Mouse (Mus musculus): ENCODE results near the gene Chrnb1. TPM values are rescaled to one million over a fixed set of nuclear protein-coding genes. Genes with fewer than 3 reads are reported as not detected.

Chrnb1 gene
- total and polyA plus RNA-seq, 3 experiments = 0.31 to 1.6 TPM; not detected in 1

GRCm38 (mm10) chr11:69767625-69767909, 28.2 kb downstream of the Chrnb1 start:
- DNase-seq (ENCODE audit: low read depth, low spot score) = no peak
- Histone ChIP-seq H3K9ac (ENCODE audit: control insufficient read depth, low read depth, low read length, poor library complexity, severe bottlenecking) (no peak overlapping the region), H3K27ac (ENCODE audit: control insufficient read depth, low read depth, low read length) (no peak overlapping the region), H3K4me3 (ENCODE audit: control insufficient read depth in 1 of 2, insufficient read depth in 1 of 2, low read depth in 2 of 2, low read length in 2 of 2) (no peak overlapping the region), H3K4me1 (ENCODE audit: control insufficient read depth in 1 of 2, insufficient read depth in 2 of 2, low read length in 2 of 2) (peaks cover 2 to 12% of the 10 kb centered on the region in 2 experiments; a peak in 2 of 4 replicates), H3K9me3 (replicated peaks; ENCODE audit: insufficient read depth, low read length) (no peaks in the 10 kb centered on the region), H3K79me2 (ENCODE audit: control insufficient read depth, insufficient read depth, low read length, poor library complexity) (peaks cover 8% of the 10 kb centered on the region), H3K27me3 (ENCODE audit: control insufficient read depth in 1 of 2, insufficient read depth in 2 of 2, low read length in 2 of 2) (no peaks in the 10 kb centered on the region), H3K36me3 (ENCODE audit: control insufficient read depth in 1 of 2, insufficient read depth in 2 of 2, low read length in 2 of 2) (peaks cover 0 to 2% of the 10 kb centered on the region in 2 experiments; a peak in 1 of 4 replicates)
- TF ChIP-seq ZKSCAN1 (IDR thresholded peaks at IDR 0.05; ENCODE audit: low read depth, low read length) = 0 out of 2 replicates have a peak, but pooled peaks have one; percentile 23
- TF ChIP-seq MXI1 (IDR thresholded peaks at IDR 0.05; ENCODE audit: low read depth, low read length) = no peak
- no peak for TF ChIP-seq POLR2A (IDR thresholded peaks at IDR 0.05; ENCODE audit: control insufficient read depth in 1 of 2, insufficient read depth in 1 of 2, low read depth in 1 of 2, low read length in 2 of 2, poor library complexity in 1 of 2)
- no peak for TF ChIP-seq RCOR1 (IDR thresholded peaks at IDR 0.05; ENCODE audit: low read depth, low read length)
- no peak for TF ChIP-seq TAL1 (IDR thresholded peaks at IDR 0.05; ENCODE audit: low read length)
- TF ChIP-seq E2F4 (IDR thresholded peaks at IDR 0.05; ENCODE audit: borderline replicate concordance, low read depth, low read length) = no peak

- Histone ChIP-seq H3K27me3 (ENCODE audit: control insufficient read depth in 1 of 2, insufficient read depth in 2 of 2, low read length in 2 of 2) (no peaks in the 10 kb centered on the region), H3K4me3 (ENCODE audit: control insufficient read depth in 1 of 2, insufficient read depth in 1 of 2, low read depth in 2 of 2, low read length in 2 of 2) (peak overlapping the region; percentile 84 to 90), H3K79me2 (ENCODE audit: control insufficient read depth, insufficient read depth, low read length, poor library complexity) (peaks cover 8% of the 10 kb centered on the region), H3K9ac (ENCODE audit: control insufficient read depth, low read depth, low read length, poor library complexity, severe bottlenecking) (peak overlapping the region; percentile 94), H3K9me3 (replicated peaks; ENCODE audit: insufficient read depth, low read length) (no peaks in the 10 kb centered on the region), H3K4me1 (ENCODE audit: control insufficient read depth in 1 of 2, insufficient read depth in 2 of 2, low read length in 2 of 2) (peaks cover 2 to 12% of the 10 kb centered on the region in 2 experiments; a peak in 2 of 4 replicates), H3K27ac (ENCODE audit: control insufficient read depth, low read depth, low read length) (no peak overlapping the region), H3K36me3 (ENCODE audit: control insufficient read depth in 1 of 2, insufficient read depth in 2 of 2, low read length in 2 of 2) (peaks cover 0 to 2% of the 10 kb centered on the region in 2 experiments; a peak in 1 of 4 replicates)
- no peak for DNase-seq (ENCODE audit: low read depth, low spot score)
- TF ChIP-seq POLR2AphosphoS5 (IDR thresholded peaks at IDR 0.05; ENCODE audit: borderline replicate concordance, low read depth, low read length) (no peak), ZC3H11A (IDR thresholded peaks at IDR 0.05; ENCODE audit: low read depth, low read length) (no peak), MEF2A (IDR thresholded peaks at IDR 0.05; ENCODE audit: extremely low read depth, insufficient replicate concordance, low read depth, low read length, poor library complexity, severe bottlenecking) (no peak), MAZ (IDR thresholded peaks at IDR 0.05; ENCODE audit: low read depth, low read length) (no peak), POLR2A (IDR thresholded peaks at IDR 0.05; ENCODE audit: control insufficient read depth in 1 of 2, insufficient read depth in 1 of 2, low read depth in 1 of 2, low read length in 2 of 2, poor library complexity in 1 of 2) (no peak), RCOR1 (IDR thresholded peaks at IDR 0.05; ENCODE audit: low read depth, low read length) (no peak), BHLHE40 (IDR thresholded peaks at IDR 0.05; ENCODE audit: borderline replicate concordance, low read depth, low read length) (no peak), UBTF (IDR thresholded peaks at IDR 0.05; ENCODE audit: borderline replicate concordance, insufficient read depth, low read depth, low read length) (no peak), NELFE (IDR thresholded peaks at IDR 0.05; ENCODE audit: low read depth, low read length) (no peak)
These were observed 28.7 kb downstream of the Chrnb1 start for GRCm38 (mm10) chr11:69766872-69767624.
